Mouse (Mus musculus): ENCODE measurements around the gene Zfp704.

Gene Zfp704

DNA sequence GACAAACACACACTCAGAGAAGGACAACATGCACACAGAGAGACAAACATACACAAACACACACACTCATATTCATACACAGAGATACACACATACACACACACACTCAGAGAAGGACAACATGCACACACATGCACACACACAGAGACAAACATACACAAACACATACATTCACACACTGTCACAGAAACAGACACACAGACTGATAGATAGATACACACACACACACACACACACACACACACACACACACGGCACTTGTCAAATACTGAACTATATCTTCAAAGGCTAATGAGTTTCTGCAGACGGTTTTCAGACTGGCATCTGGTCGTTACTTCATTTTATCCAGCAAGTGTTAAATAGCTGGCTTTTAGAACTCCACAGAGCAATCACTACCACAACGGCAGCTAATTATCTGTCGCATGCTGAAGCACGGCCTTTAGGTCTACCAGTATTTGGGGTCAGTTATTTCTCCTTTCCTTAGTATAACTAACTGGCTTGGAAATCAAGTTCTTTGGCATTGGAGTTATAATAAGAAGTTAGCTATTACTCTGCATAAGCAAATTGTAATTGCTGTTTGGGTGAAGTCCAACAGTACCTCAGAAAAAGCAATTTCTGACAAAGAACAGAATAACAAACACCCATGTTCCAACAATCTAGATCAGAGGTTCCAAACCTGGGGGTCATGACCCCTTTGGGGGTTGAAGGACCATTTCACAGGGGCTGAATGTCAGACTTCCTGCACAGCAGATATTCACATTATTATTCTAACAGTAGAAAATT, 51.9 kb downstream of the Zfp704 start:
- DNase-seq (ENCODE audit: low spot score), result no peak

DNA sequence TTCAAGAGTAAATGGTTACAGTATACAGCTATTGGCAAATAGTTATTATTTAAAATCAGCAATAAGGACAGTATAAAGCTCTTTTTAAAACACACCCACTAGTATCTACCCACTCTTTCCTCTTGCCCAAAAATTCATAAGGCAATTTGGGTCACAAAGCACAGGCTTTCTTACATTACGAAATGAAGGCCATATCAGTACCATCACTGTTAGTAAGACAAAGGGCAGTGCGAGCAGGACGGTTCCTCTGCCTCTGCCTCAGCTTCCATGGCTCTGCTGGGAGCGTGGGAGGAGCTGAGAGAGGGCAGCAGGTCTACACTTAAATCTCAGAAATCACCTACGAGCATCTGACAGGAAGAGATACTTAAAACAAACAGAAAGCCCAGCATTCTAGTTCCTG, 53.7 kb downstream of the Zfp704 start:
- no peak for DNase-seq (ENCODE audit: low spot score)

DNA sequence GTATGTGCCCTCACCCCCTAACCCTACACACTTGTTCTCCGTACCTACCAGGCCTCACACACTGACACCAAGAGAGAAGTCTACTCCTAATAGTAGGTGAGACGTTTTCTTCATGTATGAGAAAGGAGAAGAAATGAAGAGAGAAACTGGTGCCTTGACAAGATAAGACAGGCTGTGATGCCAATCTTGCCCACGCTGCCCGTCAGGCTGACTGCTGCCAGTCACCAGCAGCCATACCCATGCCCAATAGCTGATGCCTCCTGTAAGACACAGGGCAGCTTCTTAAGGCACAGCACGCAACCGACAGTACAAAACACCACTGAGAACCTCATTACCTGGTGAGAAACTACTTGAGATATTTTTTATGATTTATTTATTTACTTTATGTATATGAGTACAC, 55.0 kb downstream of the Zfp704 start:
- DNase-seq (ENCODE audit: low spot score), result no peak

DNA sequence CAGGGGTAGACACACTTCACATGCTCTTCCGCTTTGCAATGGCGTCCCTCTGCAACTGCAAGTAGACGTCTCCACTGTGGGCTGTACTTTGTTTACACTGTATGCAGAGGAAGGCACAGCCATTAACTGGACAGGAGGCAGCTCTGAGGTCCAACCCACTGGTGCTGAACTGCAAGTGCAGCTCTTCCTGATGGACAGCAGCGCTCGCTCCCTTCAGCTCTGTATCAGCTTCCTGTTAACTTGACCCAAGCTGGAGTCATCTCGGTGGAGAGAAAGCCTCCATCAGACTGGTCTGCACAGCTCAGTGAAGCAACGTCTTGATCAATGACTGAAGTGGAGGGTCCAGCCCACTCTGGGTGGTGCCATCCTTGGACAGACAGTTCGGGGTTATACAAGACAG, 57.6 kb downstream of the Zfp704 start:
- DNase-seq (ENCODE audit: low spot score), result no peak

- DNase-seq (ENCODE audit: low spot score), result no peak
Observed at GRCm38 (mm10) chr3:9550930-9551329, 59.0 kb downstream of the Zfp704 start.

- no peak for DNase-seq (ENCODE audit: low spot score)
Observed at GRCm38 (mm10) chr3:9549815-9550214, 60.1 kb downstream of the Zfp704 start.

DNA sequence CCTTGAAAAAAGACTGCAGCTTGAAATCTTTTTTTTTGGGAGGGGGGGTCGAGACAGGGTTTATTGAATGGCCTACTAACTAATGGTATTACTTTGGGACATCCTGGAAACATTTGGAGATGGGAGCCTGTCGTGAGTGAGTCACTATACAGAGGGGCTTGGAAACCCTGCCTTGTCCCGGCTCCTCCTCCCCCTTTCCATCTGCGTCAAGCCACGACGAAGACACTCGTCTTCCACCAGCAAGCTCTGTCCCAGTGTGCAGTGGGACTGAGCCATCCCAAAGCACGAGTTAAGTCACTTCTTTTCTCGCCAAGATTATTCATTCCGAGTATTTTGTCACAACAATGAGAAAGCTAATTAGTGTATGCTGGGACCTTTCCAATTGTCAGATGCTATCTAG, 61.7 kb downstream of the Zfp704 start:
- DNase-seq (ENCODE audit: low spot score), result no peak

DNA sequence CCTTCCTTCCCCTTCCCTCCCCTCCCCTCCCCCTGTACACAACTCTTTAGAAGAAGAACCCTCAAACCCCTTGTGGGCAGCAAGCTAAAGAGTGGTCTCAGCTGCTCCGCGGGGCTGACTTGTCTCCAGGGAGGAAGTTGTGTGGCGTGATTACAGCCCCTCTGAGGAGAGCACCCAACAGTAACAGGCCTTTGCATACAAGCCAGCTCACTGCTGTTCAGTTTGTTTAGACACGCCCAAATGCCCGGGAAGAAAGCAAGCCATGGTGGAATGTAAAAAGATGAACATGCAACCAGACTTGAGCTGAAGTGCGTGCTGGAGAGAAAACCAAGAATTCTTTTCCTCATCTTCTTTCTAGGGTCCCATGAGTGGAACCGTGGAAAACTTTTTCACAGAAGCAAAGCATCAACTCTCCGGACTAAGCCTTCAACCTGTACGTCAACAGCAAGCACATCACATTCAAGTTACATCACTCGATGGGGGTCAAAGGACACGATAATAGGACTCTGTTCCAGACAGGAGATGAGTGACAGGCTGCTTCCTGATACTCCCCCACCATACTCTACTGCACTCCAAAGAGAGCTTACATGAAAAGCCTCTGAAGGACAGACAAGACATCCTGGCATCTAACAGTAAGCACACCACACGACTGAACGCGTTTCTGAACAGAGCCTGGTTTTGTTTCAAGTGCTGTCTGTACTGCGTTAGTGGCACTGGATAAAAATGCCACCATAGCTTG, 62.8 kb downstream of the Zfp704 start:
- DNase-seq (ENCODE audit: low spot score), result no peak

DNA sequence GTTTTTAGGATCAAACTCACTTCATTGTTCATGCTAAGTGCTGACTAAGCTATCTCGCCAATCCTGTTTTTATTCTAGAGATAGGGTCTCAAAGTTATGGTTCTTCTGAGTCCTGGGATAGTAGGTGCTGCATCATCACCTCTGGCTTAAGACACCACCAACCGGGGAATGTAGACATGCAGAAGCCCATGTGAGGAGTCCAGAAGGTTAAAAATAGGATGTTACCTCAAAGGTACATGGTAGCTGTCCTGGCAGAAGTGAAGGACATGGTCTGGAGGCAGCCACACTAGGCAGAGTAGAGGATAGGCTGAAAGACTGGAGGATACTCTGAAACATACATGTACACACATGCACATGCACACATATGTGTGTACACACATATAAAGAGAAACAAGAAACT, 65.5 kb downstream of the Zfp704 start:
- DNase-seq (ENCODE audit: low spot score), result no peak

- DNase-seq (ENCODE audit: low spot score), result no peak
Observed at GRCm38 (mm10) chr3:9543916-9544315, 66.0 kb downstream of the Zfp704 start.

DNA sequence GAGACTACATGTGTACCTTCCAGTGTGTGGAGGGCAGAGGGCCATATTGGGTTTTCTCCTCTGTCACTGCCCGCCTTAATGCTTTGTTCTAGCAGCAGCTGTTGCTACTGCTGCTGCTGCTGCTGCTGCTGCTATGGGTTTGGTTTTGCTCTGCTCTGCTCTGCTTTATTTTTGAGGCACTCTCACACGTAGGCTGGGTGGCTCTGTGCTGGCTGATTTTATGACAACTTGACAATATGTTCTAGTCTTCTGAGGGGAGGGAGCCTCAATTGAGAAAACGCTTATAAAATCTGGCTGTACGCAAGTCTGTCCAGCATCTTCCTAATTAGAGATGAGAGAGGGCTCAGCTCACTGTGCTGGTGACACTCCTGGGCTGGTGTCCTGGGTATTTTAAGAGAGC, 66.4 kb downstream of the Zfp704 start:
- no peak for DNase-seq (ENCODE audit: low spot score)

GRCm38 (mm10) chr3:9541561-9541960, 68.3 kb downstream of the Zfp704 start:
- DNase-seq (ENCODE audit: low spot score), result no peak

DNA sequence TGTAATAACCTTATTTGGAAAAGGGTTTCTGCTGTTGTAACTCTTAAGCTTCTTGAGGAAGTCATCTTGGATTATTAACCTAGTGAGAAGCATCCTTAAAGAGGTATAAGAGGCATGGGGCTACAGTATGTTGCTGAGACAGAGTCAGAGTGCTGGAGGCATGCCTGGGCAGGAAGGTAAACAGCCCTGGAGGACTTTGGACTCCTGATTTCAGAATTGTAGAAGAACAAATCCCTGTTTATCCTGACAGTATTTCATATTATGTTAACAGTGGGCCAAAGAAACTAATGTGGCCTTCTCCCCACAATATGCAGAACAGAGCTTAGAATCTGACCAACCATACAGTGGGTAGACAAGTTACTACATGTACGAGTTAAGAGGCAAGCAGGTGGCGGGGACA, 71.4 kb downstream of the Zfp704 start:
- DNase-seq (ENCODE audit: low spot score), result no peak

DNA sequence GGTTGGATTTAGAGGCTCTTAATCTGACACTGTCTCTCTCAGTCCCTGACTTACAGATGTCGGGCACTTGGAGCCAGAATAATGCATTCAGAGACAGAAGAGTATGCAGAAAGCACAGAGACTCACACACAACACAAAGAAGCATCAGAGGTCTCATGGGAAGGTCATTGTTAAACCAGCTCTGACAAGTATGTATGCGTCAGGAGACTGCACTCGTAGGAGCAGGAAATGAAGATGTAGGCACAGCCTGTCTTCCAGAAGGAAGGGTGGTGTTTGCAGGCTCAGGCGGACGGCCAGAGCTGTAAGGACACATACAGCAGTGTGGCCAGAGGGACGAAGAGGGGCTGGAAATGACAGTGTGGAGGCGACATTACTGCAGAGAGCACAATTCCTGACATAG, 72.0 kb downstream of the Zfp704 start:
- no peak for DNase-seq (ENCODE audit: low spot score)

DNA sequence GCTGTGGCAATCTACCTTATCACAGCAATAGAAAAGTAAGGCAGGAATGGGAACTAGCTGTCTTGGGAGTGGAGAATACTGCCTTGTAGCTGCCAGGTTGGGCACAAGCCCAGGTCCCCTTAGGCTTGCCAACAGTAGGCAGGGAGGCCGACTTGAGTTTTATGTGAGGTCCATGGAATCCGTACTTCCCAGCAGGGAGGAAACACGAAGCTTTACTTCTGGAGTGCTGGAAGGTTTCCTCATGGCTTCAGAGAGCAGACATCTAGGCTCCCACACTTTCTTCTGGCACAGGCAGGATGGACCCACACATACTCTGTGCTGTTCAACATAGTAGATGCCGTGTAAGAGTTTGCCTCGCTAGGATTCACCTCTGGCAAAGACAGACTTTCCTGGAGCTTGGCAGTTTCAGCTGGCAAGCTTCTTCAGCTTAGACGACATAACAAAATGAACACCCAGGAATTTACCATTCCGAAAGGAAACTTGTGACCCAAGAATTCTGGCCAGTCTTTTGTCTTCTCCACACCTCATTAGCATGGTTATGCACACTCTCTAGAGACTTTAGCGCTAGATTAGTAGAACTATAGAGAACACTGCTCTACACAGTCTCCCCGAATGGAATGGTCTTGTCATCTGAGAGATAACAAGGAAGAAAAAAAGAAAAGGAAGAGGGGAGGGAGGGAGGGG, 79.6 kb downstream of the Zfp704 start:
- no peak for DNase-seq (ENCODE audit: low spot score)

DNA sequence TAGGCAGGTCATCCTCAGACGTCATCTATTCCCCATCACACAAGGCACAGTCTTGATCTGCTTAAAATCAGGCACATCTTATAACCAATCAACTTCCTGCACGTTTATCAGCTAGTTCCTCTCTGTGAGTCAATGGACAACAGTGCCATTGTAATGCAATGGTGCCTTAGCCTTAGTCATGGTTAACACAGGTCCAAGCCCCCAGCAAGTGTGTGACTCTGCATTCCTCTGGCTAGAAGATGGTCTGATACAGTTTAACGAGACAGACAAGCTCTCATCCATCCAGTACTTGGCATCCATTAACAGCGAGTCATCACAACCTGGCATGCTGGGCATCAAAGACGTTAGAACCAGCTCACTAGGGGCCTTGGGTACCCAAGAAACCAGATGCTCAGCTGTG, 85.5 kb downstream of the Zfp704 start:
- DNase-seq (ENCODE audit: low spot score), result no peak

DNA sequence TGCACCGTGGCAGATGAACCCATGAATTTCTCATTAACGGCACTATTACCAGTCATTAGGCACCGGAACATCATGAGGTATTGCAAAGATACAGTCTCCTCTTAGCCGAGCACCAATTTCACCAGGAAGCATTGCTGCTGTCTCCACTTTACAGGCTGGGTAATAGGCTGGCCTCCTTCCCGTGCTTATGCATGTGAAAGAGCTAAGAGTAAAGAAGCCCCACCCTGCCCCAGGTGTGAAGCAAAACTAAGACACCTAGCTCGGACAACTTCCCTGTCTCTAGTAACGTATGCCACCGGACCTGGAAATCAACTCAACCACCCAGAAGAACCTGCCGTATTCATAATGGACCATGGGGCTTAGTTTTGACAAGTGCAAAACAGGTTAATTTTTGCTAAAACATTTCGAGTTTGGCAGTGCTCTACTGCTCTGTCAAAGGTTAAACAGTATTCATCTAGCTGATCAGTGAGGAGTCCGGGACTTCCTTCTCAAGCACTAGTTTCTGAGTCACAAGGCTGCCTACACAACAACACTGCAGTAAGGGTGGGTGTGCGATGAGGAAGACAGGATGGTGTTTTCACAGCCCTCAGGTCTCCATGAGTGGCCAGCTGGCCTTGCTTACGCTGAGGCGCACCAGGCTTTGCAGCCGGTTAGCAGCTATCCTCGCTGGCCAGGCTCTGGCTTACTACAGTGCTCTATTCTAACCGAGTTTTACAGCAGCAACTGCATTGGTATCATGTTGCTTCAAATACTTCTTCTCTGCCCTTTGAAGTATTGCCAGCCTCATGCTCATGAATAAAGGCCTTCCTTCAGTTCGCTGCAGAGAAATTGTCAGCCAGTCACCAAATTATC, 86.6 kb downstream of the Zfp704 start:
- no peak for DNase-seq (ENCODE audit: low spot score)

DNA sequence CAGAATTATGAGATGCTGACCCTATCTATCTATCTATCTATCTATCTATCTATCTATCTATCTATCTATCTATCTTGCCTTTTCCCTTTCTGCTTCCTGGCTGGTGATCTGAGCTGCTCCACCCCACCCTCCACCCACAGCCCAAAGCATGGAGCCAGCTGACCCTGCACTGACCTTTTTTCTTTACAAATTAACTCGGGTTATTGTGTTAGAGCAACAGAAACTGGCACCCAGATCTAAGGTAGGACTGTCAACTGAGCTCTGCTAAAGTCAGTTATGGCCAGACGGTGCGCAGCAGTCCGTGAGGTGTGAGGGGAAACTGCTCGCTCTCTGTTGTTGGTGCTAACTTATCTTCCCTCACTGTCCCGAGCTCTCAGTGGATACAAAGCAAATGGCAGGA, 87.9 kb downstream of the Zfp704 start:
- DNase-seq (ENCODE audit: low spot score), result no peak

DNA sequence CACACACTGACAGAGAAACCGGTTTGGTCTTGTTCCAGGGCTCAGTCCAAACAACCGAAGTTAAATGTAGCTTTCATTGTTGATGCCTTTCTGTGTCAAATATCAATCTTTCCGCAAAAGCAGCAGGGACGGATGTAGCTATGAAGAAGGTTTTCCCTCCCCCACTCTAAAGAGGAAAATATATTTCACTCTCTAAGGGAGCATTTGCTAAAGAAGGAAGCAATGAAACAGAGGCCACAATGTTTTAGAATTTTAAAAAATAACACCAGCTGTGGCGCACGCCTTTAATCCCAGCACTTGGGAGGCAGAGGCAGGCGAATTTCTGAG, 89.2 kb downstream of the Zfp704 start:
- DNase-seq (ENCODE audit: low spot score), result no peak

- peak; percentile 66 for DNase-seq (ENCODE audit: low spot score)
Observed at GRCm38 (mm10) chr3:9520051-9520727, 89.7 kb downstream of the Zfp704 start.

GRCm38 (mm10) chr3:9519491-9519890, 90.4 kb downstream of the Zfp704 start:
- DNase-seq (ENCODE audit: low spot score), result no peak

DNA sequence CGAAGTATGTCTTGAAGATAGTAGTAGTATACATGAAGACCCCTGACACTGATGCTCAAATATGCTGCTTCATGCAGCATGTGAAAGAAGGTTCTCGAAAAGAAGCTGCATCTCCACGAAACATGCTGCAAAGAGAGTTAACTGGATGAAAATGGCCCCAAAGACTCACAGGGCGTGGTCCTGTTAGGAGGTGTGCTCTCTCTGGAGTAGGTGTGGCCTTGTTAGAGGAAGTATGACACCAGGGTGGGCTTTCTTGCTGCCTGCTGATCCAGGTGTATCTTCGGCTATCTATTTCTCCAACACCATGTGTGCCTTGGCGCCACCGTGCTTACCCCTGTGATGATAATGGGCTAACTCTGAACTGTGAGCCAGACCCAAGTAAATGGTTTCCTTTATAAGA, 90.9 kb downstream of the Zfp704 start:
- DNase-seq (ENCODE audit: low spot score), result no peak
